Mouse (Mus musculus): ENCODE results near the gene Sphk1.

Sphk1 gene

DNA sequence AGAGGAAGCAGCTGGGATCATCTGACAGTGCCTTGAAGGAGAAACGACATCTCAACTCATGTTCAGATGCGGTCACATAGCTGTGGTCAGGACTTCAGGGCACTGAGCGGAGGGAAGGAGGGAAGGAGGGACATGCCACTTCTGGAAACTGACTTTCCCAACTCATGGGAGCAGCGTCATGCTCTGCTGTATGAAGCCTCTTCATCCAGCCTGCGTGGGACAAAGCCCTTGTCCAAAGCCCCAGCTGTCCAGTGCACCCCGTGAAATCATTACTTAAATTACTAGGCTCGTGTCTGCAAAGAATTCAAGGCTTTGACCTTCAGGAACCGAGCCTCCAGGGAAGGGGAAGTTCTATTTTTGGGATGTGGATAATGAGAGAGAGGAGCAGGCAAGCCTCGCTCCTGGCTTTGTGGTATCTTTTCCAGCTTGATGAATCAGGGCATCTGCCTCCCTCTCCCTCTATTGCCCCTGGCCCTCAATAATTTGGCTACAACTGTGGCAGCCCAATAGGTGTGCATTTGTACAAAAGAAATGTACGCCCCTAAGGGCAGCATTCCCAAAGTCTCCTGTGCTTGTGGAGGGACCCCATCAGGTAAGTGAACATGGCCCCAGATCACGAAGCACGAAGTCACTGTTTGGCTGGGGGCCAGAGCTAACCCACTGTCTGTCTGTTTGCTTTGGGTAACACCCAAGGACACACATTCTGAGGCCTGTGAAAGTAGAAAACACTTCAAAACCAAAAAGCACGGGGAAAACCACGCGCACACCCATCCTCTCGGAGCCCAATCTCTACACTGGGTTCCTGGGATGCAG, 7.6 kb upstream of the Sphk1 start:
- POLR2A ChIA-PET = interaction anchor here in 2 of 4 experiments (0.8 to 1.0 kb wide), 4 partner anchors 9 to 34 kb away, joined by 3 read pairs; no protein-coding TSS in a partner anchor
- CTCF ChIA-PET = interaction anchor here (0.6 to 1.1 kb wide), 5 partner anchors 11 to 229 kb away, joined by 3 to 5 read pairs (median 4); partner anchors contain the start of gene Aanat (in 1 of the 4)

DNA sequence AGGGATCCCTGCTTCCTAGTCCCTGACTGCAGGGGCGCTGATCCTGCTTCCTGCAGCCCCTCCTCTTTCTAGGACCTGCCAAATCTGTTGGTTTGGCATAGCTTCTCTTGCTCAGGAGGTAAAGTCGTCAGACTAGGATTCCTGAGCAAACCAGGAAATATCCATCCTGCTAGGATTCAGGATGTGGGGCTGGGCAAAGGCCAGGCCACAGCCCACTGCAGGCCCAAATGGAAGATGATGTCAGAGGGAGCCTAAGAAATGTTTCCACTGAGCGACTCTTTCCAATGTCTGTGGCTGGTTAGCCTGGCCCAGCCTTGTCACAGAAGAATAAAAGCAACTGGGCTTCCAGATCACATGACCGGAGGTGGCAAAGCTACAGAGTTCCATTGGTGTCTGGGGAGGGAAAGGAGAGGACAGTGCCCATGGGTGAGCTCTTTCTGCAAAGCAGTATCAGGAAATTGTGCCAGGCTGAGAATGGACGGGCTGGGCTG, 7.0 kb upstream of the Sphk1 start:
- ChIA-PET CTCF (interaction anchor here in 2 of 4 experiments (0.7 to 1.1 kb wide), 2 partner anchors 10 to 21 kb away, joined by 3 to 5 read pairs; no protein-coding TSS in a partner anchor), POLR2A (interaction anchor here in 2 of 4 experiments (0.8 to 0.9 kb wide), 2 partner anchors 8 to 9 kb away, joined by 3 read pairs; no protein-coding TSS in a partner anchor)

DNA sequence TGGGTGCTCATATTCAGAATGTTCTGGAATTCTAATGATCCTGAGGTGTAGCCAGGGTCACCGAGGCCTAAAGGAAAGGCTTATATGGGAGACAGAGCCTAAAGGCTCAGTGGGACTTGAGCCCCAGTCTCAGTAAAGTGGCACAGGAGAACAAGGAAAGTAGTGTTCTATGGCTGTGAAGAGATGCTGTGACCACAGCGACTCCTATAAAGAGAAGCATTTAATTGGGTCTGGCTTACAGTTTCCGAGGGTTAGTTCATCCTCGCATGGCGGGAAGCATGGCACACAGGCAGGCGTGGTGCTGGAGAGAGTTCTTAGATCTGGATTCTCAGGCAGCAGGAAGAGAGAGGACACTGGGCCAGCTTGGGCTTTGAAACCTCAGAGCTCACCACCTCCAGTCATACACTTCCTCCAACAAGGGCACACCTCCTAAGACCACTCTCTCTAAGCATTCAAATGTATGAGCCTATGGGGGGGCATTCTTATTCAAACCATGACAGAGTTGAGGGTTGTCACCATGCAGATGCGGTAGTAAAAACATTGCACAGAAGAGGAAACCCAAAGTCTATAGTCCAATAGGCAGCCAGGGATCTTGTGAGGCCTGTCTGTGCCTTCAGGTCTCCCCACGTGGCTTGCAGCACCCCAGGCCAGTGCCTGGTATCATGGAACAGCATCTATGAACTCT, 1.9 kb upstream of the Sphk1 start:
- ChIA-PET CTCF (interaction anchor here in 2 of 4 experiments (0.6 to 1.6 kb wide), 5 partner anchors 15 to 211 kb away, joined by 3 to 6 read pairs (median 4); no protein-coding TSS in a partner anchor), POLR2A (interaction anchor here in 2 of 4 experiments (0.7 to 1.9 kb wide), 2 partner anchors 110 to 504 kb away, joined by 3 to 4 read pairs; no protein-coding TSS in a partner anchor)

DNA sequence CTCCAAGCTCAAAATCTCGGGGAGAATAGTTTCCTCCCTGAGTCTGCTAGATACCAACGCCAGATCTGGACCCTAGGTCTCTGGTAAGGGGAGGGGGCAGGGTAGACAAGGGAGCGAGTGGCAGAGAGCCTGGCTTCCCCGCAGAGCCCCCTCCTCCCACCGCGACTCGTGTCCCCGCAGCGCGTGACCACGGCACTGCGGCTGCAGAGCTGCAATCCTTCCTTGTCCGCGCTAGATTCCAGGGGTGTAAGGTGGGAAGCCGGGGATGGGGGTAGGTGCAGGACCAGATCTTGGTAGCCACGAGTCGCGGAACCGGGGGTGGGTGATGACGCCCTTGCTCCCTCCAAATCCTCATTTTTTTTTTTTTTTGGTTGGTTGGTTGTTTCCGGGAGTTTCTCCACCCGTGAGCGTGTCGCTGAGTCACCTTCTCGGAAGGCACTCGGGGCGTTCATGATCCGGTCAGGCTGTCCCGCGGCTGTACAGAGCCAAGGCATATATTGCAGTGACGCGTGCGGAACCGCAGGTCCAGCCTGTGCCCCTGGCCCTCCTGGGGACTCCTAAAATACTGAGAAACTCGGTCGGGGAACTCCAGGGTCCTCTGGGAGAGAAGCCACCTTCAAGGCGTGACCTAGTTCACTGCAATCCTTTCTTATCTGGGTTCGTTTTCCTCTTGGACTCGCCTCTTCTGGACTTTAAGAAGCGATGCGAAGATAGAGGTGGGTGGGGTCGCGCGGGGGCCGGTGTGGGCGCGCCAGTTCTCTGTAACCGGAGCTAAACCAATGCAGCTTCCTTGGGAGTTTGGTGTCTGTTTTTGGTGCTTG, 856 bp downstream of the Sphk1 start:
- ChIA-PET CTCF (interaction anchor here in 3 of 4 experiments (0.5 to 1.8 kb wide), 10 partner anchors 11 to 94 kb away, joined by 3 to 6 read pairs (median 3); partner anchors contain the start of gene Prpsap1 (in 1 of the 3)), POLR2A (interaction anchor here (0.5 to 2.1 kb wide), 20 partner anchors 8 to 936 kb away, joined by 3 to 7 read pairs (median 3); partner anchors contain the start of gene Aanat (in 1 of the 4))

DNA sequence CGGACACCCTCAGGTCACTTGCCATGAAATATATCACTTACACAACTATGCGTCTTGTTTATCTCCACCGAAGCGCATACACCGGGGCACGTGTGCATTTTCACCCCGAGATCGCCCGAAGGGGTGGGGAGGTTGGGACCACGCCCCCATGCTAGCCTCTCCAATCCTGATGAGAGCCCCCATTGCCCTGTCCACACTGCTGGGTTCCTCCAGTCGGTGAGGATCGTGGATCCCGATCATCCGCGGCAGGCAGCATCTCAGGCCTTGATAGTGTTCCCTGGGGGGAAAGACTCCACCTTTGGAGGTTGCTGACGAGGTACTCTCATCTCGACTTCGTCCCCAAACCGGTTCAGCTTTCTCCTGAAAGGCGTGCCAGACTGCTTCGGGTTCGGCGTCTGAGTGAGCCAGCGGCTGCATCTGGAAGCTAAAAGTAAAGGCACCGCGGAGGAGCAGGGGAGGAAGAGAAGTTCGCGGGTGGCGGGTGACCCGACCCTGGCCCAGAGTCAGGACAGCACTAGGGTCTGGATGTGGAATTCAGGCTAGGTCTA, 1.6 kb downstream of the Sphk1 start:
- ChIA-PET CTCF (interaction anchor here (0.5 to 1.9 kb wide), 12 partner anchors 11 to 90 kb away, joined by 3 to 14 read pairs (median 4); partner anchors contain the start of genes Aanat (in 1 of the 4) and Prpsap1 (in 1 of the 4)), POLR2A (interaction anchor here (0.5 to 2.2 kb wide), 21 partner anchors 9 to 508 kb away, joined by 3 to 7 read pairs (median 3); partner anchors contain the start of gene Aanat (in 1 of the 4))

DNA sequence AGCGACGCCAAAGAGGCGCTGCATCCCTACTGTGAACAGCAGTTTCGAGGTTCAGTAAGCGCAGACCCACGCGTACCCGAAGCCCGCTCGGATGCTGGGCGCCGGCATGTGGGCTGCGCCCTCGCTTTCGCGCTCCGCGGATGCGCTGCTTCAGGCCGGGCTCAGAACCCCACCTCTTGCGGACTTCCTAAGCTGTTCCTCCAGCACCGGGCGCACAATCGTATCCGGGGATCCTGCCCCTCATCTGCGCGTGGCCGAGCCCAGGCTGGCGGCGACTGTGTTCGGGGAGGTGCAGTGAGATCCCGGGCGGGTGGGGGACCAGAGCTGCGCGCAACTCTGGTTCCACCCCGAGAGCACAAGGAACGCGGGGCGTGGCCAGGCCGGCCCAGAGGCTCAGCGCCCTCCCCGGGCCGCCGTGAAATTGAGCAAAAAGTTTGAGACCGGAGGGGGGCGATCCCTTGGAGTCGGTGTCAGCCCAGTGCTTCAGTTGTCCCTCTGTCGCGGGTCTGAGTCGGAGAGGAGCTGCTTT, 2.1 kb downstream of the Sphk1 start:
- CTCF ChIA-PET = interaction anchor here (0.5 to 2.6 kb wide), 30 partner anchors 10 to 902 kb away, joined by 3 to 26 read pairs (median 4); partner anchors contain the start of genes Prpsap1 (in 2 of the 4), Aanat (in 1 of the 4) and Smim6 (in 1 of the 4)
- POLR2A ChIA-PET = interaction anchor here in 3 of 4 experiments (0.5 to 2.8 kb wide), 25 partner anchors 9 to 508 kb away, joined by 3 to 13 read pairs (median 4); partner anchors contain the start of genes Prpsap1 (in 2 of the 3) and Aanat (in 1 of the 3)

DNA sequence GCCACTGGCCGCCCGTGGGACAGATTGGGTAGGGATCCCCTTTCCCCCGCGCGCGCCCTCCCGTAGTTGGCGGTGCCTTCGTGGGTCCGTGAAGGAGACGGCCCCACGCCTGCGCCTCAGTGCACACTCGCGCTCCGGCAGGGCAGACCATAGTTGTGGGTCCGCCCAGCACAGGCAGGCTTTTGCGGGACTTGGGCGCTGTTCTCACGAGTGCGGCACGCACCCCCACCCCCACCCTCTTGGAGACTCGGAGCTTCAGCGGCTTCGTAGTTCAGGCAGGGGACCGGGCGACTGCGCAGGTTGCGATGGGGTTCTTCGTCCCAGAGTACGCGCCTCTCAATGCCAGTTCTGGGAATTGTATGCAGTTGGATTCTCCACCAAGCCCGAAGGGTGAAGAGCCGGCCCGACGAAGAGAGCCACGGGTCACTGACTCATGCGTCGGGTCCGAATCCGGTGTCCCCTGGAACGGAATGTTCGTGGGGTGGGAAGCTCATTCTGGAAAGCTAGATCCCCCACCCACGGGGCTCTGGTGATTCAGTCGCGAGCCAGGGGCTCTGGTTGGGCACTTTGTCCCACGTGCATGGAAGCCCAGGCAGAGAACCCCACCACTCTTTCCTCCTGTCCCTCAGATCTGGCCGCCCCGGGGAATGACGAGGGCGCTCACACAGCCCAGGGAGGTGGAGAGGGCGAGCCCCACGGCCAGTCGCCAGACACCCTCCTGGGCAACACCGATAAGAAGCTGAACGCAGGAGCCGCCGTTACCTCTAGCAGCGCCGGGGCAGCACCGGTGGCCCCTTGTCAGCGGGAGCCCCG, 2.8 kb downstream of the Sphk1 start:
- CTCF ChIA-PET = interaction anchor here (0.5 to 2.6 kb wide), 73 partner anchors 9 to 902 kb away, joined by 3 to 26 read pairs (median 4); partner anchors contain the start of genes Prpsap1 (in 2 of the 4), Aanat (in 1 of the 4), Foxj1 (in 1 of the 4) and Smim6 (in 1 of the 4)
- POLR2A ChIA-PET = interaction anchor here (0.6 to 2.8 kb wide), 38 partner anchors 8 to 509 kb away, joined by 3 to 13 read pairs (median 4); partner anchors contain the start of genes Prpsap1 (in 3 of the 4), Aanat (in 1 of the 4), Srsf2 (in 1 of the 4) and St6galnac1 (in 1 of the 4)

DNA sequence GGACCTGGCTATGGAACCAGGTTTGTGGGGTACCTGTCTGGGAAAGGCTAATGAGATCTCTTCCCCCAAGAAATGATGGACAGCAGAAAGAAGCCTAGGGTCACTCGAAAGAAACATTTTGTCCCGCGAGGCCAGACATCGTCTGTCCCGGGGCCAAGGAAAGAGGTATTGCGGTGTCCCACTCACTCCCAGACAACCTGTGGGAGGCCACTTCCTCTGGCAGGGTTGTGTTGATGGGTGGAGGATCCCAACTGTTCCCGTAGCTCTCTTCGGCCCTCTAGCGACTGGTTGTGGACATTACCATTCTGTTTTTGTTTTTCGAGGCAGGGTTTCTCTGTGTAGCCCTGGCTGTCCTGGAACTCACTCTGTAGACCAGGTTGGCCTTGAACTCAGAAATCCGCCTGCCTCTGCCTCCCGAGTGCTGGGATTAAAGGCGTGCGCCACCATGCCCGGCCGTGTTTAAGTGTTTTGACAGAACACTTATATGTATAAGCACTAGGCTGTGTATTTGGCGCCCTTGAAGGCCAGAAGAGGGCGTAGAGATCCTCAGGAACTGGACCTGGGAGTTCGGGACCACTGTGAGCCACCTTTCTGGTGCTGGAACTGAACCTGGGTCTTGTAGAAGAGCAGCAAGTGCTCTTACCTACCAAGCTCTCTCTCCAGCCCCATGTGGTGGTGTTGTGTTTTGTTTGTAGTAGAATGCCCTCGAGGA, 3.6 kb downstream of the Sphk1 start:
- CTCF ChIA-PET = interaction anchor here (0.5 to 2.6 kb wide), 58 partner anchors 9 to 903 kb away, joined by 3 to 26 read pairs (median 4); partner anchors contain the start of genes Prpsap1 (in 2 of the 4), Aanat (in 1 of the 4), Foxj1 (in 1 of the 4) and Mrpl38 (in 1 of the 4)
- POLR2A ChIA-PET = interaction anchor here (0.6 to 2.8 kb wide), 28 partner anchors 7 to 372 kb away, joined by 3 to 13 read pairs (median 4); partner anchors contain the start of genes Prpsap1 (in 3 of the 4) and Srsf2 (in 1 of the 4)

DNA sequence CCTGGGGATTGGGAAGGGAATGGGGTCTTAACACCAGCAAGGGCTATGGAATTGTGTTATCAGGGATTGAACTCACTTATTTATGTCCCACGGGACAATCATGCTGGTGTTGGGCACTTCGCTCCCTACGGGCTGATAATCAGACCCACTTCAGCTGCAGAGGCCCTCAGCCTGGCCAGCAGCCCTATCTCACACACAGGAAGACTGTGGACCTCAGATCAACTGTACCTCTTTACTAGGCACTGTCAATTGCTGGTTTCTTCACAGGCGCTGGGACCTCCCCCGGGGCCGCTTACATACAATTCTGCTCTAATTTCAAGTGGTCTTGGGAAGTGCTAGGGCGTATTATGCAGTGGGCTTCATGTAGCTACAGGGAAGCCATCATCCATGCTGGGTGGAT, 6.0 kb downstream of the Sphk1 start:
- ChIA-PET CTCF (interaction anchor here in 3 of 4 experiments (0.8 to 2.4 kb wide), 4 partner anchors 67 to 92 kb away, joined by 3 to 6 read pairs (median 3); no protein-coding TSS in a partner anchor), POLR2A (interaction anchor here in 3 of 4 experiments (0.5 to 1.5 kb wide), 6 partner anchors 8 to 398 kb away, joined by 3 to 4 read pairs (median 3); partner anchors contain the start of gene Mrpl38 (in 1 of the 3))

DNA sequence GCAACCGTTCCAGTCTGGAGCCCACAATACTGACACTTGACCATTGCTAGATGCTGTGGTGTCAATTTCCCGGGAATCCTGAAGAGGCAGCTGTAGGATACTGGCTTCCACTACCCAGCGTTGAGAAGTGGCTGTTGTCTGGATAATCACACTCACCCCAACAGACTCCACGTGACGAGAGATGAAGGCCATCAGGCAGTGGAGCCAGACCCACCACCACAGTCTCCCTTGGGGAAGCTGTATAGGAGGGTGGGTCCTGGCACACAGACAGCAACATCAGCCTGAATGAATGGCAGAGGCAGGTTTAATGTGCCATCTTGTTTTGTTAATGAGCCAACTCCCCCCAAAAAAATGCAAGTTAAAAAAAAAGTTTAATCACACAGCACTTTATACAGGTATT, 6.7 kb downstream of the Sphk1 start:
- ChIA-PET CTCF (interaction anchor here in 2 of 4 experiments (1.2 to 2.0 kb wide), 4 partner anchors 15 to 91 kb away, joined by 3 to 7 read pairs (median 3); no protein-coding TSS in a partner anchor), POLR2A (interaction anchor here in 3 of 4 experiments (0.6 to 1.7 kb wide), 7 partner anchors 29 to 398 kb away, joined by 3 to 6 read pairs (median 3); partner anchors contain the start of genes Aanat (in 1 of the 3), Mrpl38 (in 1 of the 3) and Prpsap1 (in 1 of the 3))

DNA sequence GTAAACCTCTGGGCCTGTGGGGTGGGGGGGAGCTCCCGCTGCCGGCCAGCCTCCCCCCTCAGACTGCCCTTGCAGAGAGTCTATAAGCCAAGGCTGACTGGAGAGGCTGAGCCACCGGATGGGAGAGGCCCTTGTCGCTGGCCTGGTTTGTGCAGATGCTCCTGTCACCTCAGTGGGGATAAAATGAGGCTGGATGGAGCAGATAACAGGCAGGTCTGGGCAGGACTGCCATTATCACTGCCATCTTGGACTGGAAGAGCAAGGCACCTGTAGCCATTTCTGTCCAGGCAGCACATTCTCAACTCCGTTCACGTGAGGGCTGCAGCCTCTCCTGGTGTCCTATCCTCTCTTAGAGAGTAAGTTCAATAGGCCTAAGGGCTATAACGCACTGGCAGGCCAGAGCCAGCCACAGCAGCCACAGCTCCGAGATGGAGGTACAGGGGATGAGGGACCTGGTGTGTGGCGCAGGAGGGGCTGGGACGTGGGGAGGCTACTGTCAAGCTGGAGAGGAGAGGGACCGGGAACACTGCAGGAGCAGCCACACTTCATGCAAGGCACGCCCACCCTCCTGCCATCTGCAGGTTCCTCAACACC, 7.5 kb downstream of the Sphk1 start:
- CTCF ChIA-PET = interaction anchor here in 1 of 4 experiments (0.5 to 2.0 kb wide), 8 partner anchors 8 to 220 kb away, joined by 3 to 7 read pairs (median 3); partner anchors contain the start of gene Sphk1
- POLR2A ChIA-PET = interaction anchor here in 3 of 4 experiments (0.6 to 1.8 kb wide), 11 partner anchors 12 to 1406 kb away, joined by 3 to 7 read pairs (median 3); partner anchors contain the start of gene Aanat (in 1 of the 3)

DNA sequence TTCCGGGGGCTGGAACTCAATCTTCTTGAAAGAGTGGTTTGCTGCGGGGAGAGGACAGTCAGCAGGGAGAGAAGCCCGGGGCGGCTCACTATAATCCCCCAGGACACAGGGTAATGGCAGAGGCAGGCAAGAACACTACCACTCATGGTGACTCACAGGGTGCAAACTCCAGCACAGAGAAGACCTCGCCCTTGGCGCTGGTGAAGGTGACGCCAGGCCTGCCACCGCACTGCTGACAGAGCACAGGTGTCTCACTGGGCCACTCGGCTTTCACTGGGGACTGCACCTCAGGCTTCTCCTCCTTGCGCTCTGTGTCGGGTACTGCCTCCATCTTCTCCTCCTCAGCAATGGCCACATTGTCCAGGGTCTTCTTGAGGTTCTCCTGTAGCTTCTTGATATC, 10.5 kb downstream of the Sphk1 start:
- CTCF ChIA-PET = interaction anchor here in 1 of 4 experiments (2.3 kb wide), 1 partner anchor 45 kb away, joined by 5 read pairs; the partner anchor contains the start of gene Aanat
- POLR2A ChIA-PET = interaction anchor here in 1 of 4 experiments (1.0 kb wide), 2 partner anchors 8 to 9 kb away, joined by 3 read pairs; no protein-coding TSS in a partner anchor

DNA sequence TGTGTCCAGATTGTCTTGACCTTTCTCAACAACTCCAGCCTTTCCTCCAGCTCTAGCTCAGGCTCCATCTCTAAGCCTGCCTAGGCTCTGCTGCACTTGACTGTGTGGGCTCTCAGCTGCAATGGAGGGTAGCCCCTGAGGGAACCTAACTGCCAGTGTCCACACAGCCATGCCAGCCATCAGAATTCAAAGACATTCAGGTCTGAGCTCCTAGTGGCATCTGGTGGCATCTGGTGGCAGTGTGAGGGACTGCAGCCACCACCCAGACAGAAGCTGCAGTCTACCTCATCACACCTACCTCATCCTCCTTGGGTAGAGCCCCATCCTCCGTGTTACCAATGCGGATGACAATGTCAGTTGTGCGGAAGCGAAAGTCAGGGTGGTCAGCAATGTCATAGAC, 12.4 kb downstream of the Sphk1 start:
- POLR2A ChIA-PET = interaction anchor here (0.6 to 2.9 kb wide), 12 partner anchors 9 to 404 kb away, joined by 3 to 13 read pairs (median 3); partner anchors contain the start of gene Mrpl38 (in 1 of the 4)
- CTCF ChIA-PET = interaction anchor here in 3 of 4 experiments (0.8 to 3.4 kb wide), 30 partner anchors 8 to 224 kb away, joined by 3 to 17 read pairs (median 5); partner anchors contain the start of genes Aanat (in 2 of the 3) and Prpsap1 (in 2 of the 3)
